Mouse (Mus musculus): Measurements from ENCODE around the gene Serpinb6b. TPM values are rescaled to one million over a fixed set of nuclear protein-coding genes. Genes with fewer than 3 reads are reported as not detected.

Serpinb6b gene
- polyA plus RNA-seq, 1 experiment from 2014 or later, result 5.7 TPM

GRCm38 (mm10) chr13:32963990-32964753, 837 bp upstream of the Serpinb6b start:
- Histone ChIP-seq H3K9ac (no peak overlapping the region), H3K9me3 (no peaks in the 10 kb centered on the region), H3K4me3 (replicated peaks) (no peak overlapping the region), H3K27ac (no peak overlapping the region), H3K27me3 (replicated peaks) (no peaks in the 10 kb centered on the region), H3K4me1 (replicated peaks) (0 out of 2 replicates have a peak, but pooled peaks cover 4% of the 10 kb centered on the region), H3K4me2 (replicated peaks) (no peak overlapping the region), H3K36me3 (no peaks in the 10 kb centered on the region)
- 48% methylated on average over 9 of the region's 9 CpGs for WGBS
- ATAC-seq, result no peak

DNA sequence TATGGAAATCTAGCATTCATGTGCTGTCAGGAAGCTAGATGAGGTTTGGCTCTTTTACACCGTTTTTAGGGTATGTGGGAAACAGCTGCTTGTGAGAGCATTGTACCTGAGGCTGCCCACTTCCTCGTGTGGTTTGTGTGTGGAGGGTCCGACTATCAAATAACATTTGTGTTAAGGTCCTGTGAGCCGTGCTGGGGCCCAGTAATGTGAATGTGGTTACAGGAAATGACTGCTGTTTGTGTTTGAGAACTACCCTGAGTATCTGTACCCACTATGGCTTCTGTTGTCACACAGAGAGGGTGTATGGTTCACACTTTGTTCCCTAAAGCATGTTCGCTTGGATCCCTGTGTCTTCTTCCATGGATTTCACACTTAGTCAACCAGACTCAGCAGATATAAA, 1.1 kb downstream of the Serpinb6b start:
- H3K27me3 ChIP-seq (replicated peaks), result no peaks in the 10 kb centered on the region
- H3K9ac ChIP-seq, result no peak overlapping the region
- H3K36me3 ChIP-seq, result no peaks in the 10 kb centered on the region
- H3K4me3 ChIP-seq (replicated peaks), result no peak overlapping the region
- no peak for ATAC-seq
- no peak overlapping the region for H3K27ac ChIP-seq
- H3K4me1 ChIP-seq (replicated peaks), result 0 out of 2 replicates have a peak, but pooled peaks cover 4% of the 10 kb centered on the region
- H3K9me3 ChIP-seq, result no peaks in the 10 kb centered on the region
- no peak overlapping the region for H3K4me2 ChIP-seq (replicated peaks)
- WGBS, result 67% methylated on average over 5 of the region's 5 CpGs

DNA sequence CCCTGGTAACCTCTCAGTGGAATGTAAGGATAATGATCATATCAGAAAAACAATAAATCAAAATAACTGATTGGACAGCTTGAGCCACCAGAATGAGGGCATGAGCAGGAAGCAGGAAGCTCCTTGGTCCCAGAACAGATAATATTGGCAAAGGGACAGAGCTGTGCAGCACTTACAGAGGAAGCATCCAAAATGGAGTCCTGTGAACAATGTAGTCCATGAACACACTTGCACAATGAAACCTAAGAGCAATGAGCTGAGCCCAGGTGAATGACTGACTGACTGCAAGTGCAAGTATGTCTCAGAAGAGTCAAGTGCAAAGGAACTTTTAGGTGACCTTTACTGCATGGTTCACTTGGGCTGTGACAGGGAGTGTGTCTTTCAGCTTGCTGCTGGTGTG, 2.2 kb downstream of the Serpinb6b start:
- H3K9me3 ChIP-seq, result no peaks in the 10 kb centered on the region
- H3K36me3 ChIP-seq, result no peaks in the 10 kb centered on the region
- H3K4me3 ChIP-seq (replicated peaks), result no peak overlapping the region
- H3K4me2 ChIP-seq (replicated peaks), result no peak overlapping the region
- no peaks in the 10 kb centered on the region for H3K27me3 ChIP-seq (replicated peaks)
- 0 out of 2 replicates have a peak, but pooled peaks cover 4% of the 10 kb centered on the region for H3K4me1 ChIP-seq (replicated peaks)
- ATAC-seq, result no peak
- no peak overlapping the region for H3K9ac ChIP-seq
- no peak overlapping the region for H3K27ac ChIP-seq

- H3K27me3 ChIP-seq (replicated peaks), result no peaks in the 10 kb centered on the region
- no peaks in the 10 kb centered on the region for H3K9me3 ChIP-seq
- H3K4me3 ChIP-seq (replicated peaks), result no peak overlapping the region
- no peak overlapping the region for H3K27ac ChIP-seq
- ATAC-seq, result peak; percentile 63; the same call in 1 of the 2 replicates
- WGBS, result 77% methylated on average over 5 of the region's 5 CpGs
- 0 out of 2 replicates have a peak, but pooled peaks cover 4% of the 10 kb centered on the region for H3K4me1 ChIP-seq (replicated peaks)
- H3K4me2 ChIP-seq (replicated peaks), result no peak overlapping the region
- H3K9ac ChIP-seq, result no peak overlapping the region
- no peaks in the 10 kb centered on the region for H3K36me3 ChIP-seq
Measured at GRCm38 (mm10) chr13:32968353-32968984, 3.5 kb downstream of the Serpinb6b start.

DNA sequence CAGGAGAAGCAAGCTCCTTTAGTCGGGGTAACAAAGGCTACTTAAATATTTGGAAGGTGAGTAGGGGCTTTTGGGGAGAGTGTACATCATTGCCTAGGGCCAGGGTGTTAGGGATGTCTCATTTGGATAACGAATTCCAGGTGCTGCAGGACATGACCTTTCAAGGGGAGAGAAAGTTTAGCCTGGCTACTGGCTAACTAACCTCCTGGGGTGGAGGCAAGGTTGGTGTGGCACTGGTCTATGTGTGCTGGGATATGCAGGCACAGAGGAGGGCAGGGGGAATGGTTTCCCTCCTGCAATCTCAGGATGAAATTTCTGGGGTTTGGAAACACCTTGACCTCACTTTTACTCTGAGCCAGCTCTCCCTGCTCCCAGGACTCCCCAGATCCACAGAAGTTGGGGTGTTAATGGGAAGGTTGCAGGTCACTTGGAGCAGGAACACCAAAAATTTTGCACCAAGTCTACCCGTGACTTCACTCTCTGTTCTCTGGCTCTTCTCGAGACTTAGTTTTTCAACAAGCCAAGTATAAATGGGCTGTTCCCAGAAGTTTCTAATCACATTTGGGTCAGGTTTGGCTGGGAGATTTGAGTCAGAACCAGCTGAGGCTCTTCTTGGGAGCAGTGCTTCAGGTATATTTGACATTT, 4.1 kb downstream of the Serpinb6b start:
- Histone ChIP-seq H3K27me3 (replicated peaks) (no peaks in the 10 kb centered on the region), H3K27ac (no peak overlapping the region), H3K4me1 (replicated peaks) (0 out of 2 replicates have a peak, but pooled peaks cover 4% of the 10 kb centered on the region), H3K4me3 (replicated peaks) (no peak overlapping the region), H3K36me3 (no peaks in the 10 kb centered on the region), H3K9ac (no peak overlapping the region), H3K4me2 (replicated peaks) (no peak overlapping the region), H3K9me3 (no peaks in the 10 kb centered on the region)
- peak; percentile 46; the same call in 1 of the 2 replicates for ATAC-seq
- 71% methylated on average over 4 of the region's 4 CpGs for WGBS

DNA sequence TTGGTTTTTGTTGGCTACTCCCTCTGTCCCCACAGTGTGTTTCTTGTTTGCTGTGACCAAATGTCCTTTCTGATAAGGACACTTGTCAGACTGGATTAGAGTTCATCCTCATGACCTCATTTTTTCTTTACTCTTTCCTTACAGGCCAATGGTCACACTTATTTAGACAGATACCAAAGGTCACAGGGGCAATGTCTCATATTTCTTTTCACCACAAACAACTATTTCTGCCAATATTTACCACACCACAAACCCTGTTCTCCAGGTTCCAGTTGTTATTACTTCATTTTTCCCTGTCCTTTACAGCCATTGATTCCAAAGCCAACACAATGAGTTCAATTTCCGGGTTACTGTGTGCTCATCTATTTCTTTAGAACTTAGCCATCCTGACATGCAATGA, 4.6 kb downstream of the Serpinb6b start:
- no peaks in the 10 kb centered on the region for H3K36me3 ChIP-seq
- no peak overlapping the region for H3K27ac ChIP-seq
- H3K9ac ChIP-seq, result no peak overlapping the region
- H3K4me2 ChIP-seq (replicated peaks), result no peak overlapping the region
- H3K4me3 ChIP-seq (replicated peaks), result no peak overlapping the region
- ATAC-seq, result no peak
- H3K9me3 ChIP-seq, result no peaks in the 10 kb centered on the region
- no peaks in the 10 kb centered on the region for H3K4me1 ChIP-seq (replicated peaks)
- WGBS, result 77% methylated on average over 1 of the region's 1 CpGs
- H3K27me3 ChIP-seq (replicated peaks), result no peaks in the 10 kb centered on the region

DNA sequence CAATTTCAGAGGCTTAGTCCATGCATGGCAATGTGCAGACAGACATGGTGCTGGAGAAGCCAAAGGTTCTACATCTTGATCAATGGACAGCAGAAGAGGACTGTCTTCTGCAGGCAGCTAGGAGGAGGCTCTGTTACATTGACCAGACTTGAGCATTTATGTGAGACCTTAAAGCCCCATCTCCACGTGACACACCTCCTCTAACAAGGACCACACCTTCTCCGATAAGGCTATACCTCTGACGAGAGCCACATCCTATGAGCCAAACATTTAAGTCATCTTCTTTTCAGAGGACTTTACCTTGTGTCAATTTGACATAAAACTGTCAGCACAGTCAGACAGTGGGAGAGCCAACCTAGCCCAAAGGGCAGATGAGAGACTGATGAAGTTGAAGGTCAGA, 5.8 kb downstream of the Serpinb6b start:
- Histone ChIP-seq H3K4me3 (replicated peaks) (no peak overlapping the region), H3K36me3 (no peaks in the 10 kb centered on the region), H3K4me1 (replicated peaks) (no peaks in the 10 kb centered on the region), H3K4me2 (replicated peaks) (no peak overlapping the region), H3K9me3 (no peaks in the 10 kb centered on the region), H3K9ac (no peak overlapping the region), H3K27ac (no peak overlapping the region), H3K27me3 (replicated peaks) (no peaks in the 10 kb centered on the region)
- ATAC-seq, result no peak
- 83% methylated on average over 3 of the region's 3 CpGs for WGBS

- Histone ChIP-seq H3K36me3 (no peaks in the 10 kb centered on the region), H3K4me1 (replicated peaks) (no peaks in the 10 kb centered on the region), H3K27ac (no peak overlapping the region), H3K4me2 (replicated peaks) (no peak overlapping the region), H3K9ac (no peak overlapping the region), H3K4me3 (replicated peaks) (no peak overlapping the region), H3K9me3 (no peaks in the 10 kb centered on the region), H3K27me3 (replicated peaks) (no peaks in the 10 kb centered on the region)
- ATAC-seq, result no peak
- WGBS, result 82% methylated on average over 2 of the region's 2 CpGs
Measured at GRCm38 (mm10) chr13:32974268-32974667, 9.3 kb downstream of the Serpinb6b start.

- H3K36me3 ChIP-seq, result no peaks in the 10 kb centered on the region
- H3K9ac ChIP-seq, result no peak overlapping the region
- H3K4me2 ChIP-seq (replicated peaks), result no peak overlapping the region
- 41% methylated on average over 3 of the region's 3 CpGs for WGBS
- no peaks in the 10 kb centered on the region for H3K4me1 ChIP-seq (replicated peaks)
- no peaks in the 10 kb centered on the region for H3K9me3 ChIP-seq
- H3K27ac ChIP-seq, result no peak overlapping the region
- no peak for ATAC-seq
- H3K4me3 ChIP-seq (replicated peaks), result no peak overlapping the region
- no peaks in the 10 kb centered on the region for H3K27me3 ChIP-seq (replicated peaks)
Measured at GRCm38 (mm10) chr13:32974889-32975460, 10.0 kb downstream of the Serpinb6b start.

DNA sequence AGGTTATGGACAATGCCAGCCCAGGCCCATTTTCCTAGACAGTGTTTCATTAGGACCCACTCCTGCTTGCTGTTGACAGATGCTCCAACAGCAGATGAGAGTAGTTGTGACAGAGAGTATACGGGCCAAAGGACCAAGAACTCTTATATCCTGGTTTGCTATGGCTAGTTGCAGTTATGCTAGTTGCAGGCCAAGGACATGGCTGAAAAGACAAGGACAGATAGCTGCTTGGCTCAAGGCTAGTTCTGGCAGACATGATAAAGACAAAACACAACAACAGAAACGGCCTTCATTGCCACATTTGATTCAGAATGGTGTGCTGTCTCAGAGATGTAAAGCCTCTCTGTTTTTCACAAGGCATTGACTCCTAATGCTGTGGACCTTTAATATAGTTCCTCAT, 10.7 kb downstream of the Serpinb6b start:
- Histone ChIP-seq H3K4me2 (replicated peaks) (no peak overlapping the region), H3K27ac (no peak overlapping the region), H3K4me1 (replicated peaks) (no peaks in the 10 kb centered on the region), H3K9ac (no peak overlapping the region), H3K4me3 (replicated peaks) (no peak overlapping the region), H3K36me3 (no peaks in the 10 kb centered on the region), H3K27me3 (replicated peaks) (no peaks in the 10 kb centered on the region), H3K9me3 (no peaks in the 10 kb centered on the region)
- ATAC-seq, result no peak
- WGBS, result 80% methylated on average over 2 of the region's 2 CpGs

GRCm38 (mm10) chr13:32982556-32983042, 17.6 kb downstream of the Serpinb6b start:
- H3K27ac ChIP-seq, result no peak overlapping the region
- WGBS, result 83% methylated on average over 4 of the region's 4 CpGs
- no peak for ATAC-seq
- H3K4me1 ChIP-seq (replicated peaks), result no peaks in the 10 kb centered on the region
- no peaks in the 10 kb centered on the region for H3K27me3 ChIP-seq (replicated peaks)
- no peak overlapping the region for H3K4me3 ChIP-seq (replicated peaks)
- no peaks in the 10 kb centered on the region for H3K9me3 ChIP-seq
- H3K36me3 ChIP-seq, result no peaks in the 10 kb centered on the region
- H3K9ac ChIP-seq, result no peak overlapping the region
- H3K4me2 ChIP-seq (replicated peaks), result no peak overlapping the region

- H3K27ac ChIP-seq, result no peak overlapping the region
- no peaks in the 10 kb centered on the region for H3K4me1 ChIP-seq (replicated peaks)
- no peak overlapping the region for H3K4me2 ChIP-seq (replicated peaks)
- ATAC-seq, result no peak
- H3K36me3 ChIP-seq, result no peaks in the 10 kb centered on the region
- no peak overlapping the region for H3K4me3 ChIP-seq (replicated peaks)
- H3K27me3 ChIP-seq (replicated peaks), result no peaks in the 10 kb centered on the region
- H3K9me3 ChIP-seq, result no peaks in the 10 kb centered on the region
- H3K9ac ChIP-seq, result no peak overlapping the region
Measured at GRCm38 (mm10) chr13:32986256-32986655, 21.2 kb downstream of the Serpinb6b start.

Measured in intestine, embryonic 15.5 days (tissue).